Mouse (Mus musculus): ENCODE data around the gene Ublcp1.

DNA sequence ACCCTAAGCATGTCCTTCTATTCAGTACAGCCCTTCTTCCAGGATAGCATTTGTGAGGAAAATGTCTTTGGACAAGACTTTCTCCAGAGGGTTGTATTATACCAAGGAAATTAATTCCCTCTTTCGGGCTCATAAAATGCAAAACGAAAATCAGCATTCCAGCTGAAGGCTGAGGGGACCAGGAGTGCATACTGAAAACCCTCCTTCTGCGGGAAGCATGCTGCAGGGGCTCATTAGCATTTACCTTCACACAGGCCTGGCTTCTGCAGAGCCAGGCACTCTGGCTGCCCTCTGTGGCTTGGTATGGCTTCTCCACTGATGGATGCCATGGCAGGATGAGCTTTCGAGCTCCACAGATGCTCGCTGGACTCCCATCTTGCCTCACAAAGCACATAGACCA, 46.3 kb downstream of the Ublcp1 start:
- TF ChIP-seq CTCF (conservative IDR thresholded peaks at IDR 0.05; ENCODE audit: low read length) (no peak), NANOG (IDR thresholded peaks at IDR 0.05; ENCODE audit: borderline replicate concordance, low read length) (no peak), POU5F1 (IDR thresholded peaks at IDR 0.05; ENCODE audit: borderline replicate concordance, low read length) (no peak)

Data from E14TG2a.4 (cell line).